Mouse (Mus musculus): ENCODE measurements around the gene Tatdn2. TPM values are rescaled to one million over a fixed set of nuclear protein-coding genes. Genes with fewer than 3 reads are reported as not detected.

The Tatdn2 gene
- 49.5 and 50.7 TPM in 2 replicates for total RNA-seq (2021)
- long read RNA-seq: 0 reads

DNA sequence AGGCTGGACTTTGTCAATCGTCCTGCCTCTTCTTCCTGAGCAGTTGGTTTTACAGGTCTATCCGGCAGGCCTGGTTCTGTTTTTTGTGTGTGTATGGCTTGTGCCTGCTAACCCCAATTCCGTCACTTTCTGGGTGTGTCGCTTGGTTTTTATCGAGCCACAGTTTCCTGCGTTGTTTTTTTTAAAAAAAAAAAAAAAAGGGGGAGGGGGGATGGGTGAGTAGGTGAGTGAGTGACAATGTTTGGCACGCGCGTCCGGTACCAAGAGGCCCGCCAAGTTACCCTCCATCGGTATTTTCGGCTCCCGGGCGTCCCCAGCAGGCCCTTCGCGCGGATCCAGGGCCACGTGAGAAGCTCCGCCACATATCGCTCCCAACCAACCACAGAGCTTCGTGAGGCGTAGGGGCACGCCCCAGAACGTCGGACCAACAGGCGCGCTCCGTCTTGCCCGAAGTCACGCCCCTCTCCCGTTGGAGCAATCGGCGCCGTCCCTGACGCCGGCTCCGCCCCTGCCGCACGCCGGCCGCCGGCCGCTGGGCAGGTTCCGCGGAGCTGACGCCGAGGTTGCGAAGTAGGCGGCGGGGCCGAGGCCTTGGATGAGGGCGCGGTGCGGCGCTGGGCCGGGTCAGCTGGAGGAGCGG, at the start of gene Tatdn2:
Tatdn2 (plus strand) TSS at position 469 of the 640 bp plus-strand sequence.
- peak; percentile 95 for DNase-seq

DNA sequence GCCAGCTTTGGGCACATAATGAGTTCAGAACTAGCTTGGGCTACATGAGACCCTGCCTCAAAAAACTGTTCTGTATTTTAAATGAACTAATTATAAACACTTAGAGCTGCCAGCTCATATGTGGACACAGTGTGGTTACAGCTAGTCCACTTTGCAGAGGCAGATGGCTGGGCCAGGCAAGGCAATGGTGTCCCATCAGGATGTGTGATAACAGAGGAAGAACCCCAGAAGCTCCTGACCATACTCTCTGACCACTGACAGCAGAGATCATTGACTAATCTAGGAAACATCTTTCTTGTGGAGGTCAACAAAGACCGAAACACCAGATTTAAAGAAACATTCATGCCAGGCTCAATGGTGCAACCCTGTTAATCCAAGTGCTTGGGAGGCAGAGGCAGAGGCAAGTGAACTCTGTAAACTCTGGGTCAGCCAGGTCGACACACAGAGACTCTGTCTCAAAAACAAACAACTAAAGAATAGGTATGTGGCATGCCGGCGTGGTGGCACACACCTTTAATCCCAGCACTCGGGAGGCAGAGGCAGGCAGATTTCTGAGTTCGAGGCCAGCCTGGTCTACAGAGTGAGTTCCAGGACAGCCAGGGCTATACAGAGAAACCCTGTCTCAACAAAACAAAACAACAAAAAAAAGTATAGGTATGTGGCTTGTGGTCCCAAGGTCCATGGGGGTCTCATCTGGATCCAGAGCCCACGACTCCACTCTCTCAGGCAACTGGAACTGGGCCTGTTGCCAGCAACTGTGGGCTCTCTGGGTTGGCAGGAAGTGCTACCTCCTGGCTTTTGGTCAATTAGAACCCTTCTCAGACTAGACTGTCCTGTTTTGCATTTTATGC, 47.3 kb upstream of the Tatdn2 start:
- DNase-seq: no peak

DNA sequence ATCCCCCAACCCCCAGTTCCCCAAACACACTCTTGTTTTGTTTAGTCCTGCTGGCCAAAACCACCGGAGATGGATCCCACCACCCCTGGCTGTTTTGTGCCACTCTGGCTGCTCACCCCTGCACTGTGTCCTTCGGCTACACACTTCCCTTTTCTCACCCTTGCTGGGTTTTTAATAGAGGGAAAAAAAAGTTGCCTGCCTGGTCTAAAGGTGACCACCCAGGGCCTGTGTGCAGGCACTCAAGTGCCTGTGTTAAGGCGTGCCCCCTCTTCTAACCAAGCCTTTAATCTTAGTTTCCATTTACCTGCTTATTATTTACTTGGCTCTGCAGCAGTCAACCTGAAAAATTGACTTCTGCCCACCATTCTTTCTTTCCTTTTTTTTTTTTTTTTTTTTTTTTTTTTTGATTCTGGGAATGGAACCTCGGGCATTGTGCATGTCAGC, 46.6 kb upstream of the Tatdn2 start:
- no peak for DNase-seq

DNA sequence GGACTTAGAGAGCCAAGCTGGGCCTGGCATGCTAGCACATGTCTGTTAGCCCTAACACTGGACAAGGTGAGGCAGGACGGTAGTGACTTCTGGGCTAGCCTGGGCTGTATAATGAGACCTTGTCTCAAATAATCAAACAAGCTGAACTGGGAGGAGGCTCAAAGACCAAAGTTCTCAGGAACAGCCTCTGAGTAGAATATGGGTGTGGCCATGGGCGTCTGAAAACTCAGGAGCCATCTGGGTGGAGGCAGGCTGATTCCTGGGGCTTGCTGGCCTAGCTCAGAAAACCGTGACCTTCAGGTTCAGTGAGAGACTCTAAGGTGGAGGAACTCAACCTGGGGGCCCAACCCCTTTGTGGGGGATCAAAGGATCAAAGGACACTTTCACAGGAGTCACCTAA, 45.2 kb upstream of the Tatdn2 start:
- DNase-seq: no peak

DNA sequence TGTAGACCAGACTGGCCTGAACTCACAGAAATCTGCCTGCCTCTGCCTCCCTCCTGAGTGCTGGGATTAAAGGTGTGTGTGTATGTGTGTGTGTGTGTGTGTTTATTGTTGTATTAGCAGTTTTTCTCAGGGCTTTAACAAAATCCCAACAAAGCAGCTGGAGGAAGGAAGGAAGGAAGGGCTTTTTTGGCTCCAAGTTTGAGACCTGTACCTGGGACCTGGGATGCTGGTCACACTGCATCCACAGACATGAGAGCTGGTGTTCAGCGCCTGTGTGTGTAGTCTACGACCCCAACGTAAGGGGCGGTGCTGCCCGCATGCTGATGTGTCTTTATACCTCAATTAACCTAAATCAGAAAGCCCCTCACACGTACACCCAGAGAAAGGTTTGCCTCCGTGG, 43.3 kb upstream of the Tatdn2 start:
- no peak for DNase-seq

DNA sequence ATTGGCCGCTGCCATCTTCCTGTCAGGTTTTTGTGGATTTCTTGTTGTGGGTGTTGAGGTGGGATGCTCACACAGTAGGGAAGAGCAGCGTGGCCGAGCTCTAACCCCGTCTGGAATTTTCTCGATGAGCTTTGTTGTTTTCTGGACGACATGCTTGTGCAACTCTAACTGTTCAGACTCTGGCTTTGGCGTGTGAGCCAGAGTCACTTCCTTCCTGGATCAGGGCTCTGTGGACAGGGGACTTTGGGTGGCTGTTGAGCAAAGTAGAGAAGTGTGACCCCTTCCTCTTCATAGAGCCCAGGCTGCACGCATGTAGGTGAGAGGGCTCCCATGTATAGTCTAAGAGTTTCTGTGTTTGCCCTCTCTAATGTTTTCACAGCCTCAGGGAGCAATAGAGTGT, 42.7 kb upstream of the Tatdn2 start:
- no peak for DNase-seq

DNA sequence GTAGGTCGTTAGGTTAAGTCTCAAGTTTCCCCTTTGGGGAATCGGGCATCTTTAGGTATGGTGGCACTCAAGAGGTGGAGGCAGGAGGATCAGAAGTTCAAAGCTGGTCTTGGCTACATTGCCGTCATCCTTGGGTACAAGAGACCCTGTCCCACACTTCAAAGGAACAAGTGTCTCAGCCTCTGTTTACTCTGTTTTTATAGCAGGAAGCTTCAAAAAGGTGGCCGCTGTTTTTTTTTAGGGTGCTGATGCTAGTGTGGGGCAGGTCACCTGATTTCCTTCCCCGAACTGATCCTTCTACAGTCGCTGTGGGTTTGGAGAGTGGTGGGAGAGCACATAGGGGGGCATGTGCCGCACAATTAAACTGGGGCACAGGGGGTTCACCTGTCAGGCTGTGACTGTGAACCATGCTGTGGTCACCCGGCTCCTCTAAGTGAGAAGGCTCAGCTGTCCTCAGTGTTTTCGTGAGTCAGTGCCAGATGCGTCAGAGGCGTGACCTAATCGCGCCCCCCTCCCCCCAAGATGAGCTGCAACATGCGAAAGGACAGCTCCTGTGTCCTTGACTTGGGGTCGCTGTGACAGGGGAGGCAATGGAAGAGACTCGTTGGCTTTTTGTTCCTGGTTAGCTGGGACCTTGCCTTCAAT, 42.0 kb upstream of the Tatdn2 start:
- DNase-seq: peak; percentile 83

DNA sequence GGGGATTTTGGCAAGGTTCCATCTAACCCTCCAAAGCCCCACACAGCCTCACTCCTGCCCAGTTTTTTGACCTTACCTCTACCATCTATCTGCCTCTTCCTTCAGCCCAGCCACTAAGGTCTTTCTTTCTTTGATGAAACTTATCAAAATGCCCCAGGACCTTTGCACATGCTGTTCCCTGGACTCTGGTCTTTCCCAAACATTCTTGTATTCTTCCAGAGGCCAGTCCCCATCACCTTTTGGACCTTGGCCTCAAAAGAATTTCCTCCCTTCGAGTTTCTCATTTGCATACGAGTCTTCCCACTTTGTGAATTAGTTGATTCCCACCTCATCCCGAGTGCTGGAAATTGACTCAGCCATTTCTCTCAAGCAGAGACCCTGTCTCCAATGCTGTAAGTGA, 41.4 kb upstream of the Tatdn2 start:
- DNase-seq: no peak

DNA sequence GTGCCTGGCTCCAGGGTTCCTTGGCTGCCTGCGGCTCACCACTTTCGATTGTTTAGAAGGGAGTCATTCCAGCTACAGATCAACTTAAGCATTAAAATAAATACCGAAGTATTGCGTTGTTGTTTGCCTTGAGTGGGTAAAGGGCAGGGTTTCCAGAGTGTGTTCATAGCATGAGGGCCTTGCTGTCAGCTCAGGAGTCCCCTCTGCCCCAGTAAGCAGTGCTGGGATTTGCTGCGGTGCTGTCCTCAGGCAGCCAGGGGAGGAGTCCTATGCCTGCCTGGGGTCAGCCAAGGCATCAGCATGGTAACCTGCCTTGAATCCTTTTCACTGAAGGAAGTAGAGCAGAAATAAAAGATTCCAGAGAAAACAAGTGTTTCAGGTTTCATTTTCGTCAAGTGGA, 40.0 kb upstream of the Tatdn2 start:
- DNase-seq: no peak

DNA sequence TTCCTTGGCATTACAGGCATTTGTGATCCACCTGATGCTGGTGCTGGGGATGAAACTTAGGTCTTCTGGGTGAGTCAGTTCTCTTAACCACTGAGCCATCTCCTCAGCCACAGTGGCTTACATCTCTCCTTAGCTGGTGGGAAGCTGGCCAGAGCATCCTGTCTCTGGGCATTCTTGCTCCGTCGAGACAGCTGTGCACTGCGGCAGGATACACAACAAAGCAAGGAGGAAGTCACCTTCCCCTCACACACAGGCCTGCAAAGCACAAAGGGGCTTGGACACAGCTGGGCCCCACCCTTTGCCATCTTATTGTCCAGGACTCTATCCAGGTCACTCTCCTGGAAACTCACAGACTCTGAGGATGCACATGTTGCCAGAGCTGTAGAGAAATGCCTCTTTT, 38.6 kb upstream of the Tatdn2 start:
- peak; percentile 21 for DNase-seq

DNA sequence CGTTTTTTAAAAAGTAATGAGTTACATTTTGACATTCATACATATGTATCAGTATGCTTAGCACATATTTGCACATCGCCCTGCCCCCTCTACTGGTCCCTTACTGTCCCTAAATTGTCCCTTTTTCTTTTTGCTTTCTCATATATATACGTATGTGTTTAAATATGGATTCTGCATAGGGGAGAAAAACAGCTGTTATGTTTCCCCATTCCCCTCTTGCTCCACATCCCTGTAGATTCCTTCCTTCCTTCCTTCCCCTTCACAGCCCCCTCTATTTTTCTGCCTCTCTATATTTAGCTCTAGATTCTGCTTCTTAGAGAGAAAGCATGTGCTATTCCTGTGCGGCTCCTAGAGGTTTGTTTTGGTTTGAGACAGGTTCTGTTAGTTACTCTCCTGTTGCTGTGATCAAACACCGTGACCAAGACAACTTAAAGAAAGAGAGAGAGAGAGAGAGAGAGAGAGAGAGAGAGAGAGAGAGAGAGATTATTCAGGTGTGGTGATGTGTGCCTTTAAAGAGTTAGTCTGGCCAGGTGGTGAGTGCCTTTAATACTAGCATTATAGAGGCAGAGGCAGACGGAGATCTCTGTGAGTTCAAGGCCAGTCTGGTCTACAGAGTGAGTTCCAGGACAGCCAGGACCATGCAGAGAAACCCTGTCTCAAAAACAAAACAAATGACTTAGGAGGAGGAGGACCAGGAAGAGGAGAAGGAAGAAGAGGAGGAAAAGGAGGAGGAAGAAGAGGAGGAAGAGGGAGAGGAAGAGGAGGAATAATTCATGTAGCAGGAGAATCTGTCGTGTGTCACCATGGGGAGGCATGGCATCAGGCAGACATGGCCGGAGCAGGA, 37.0 kb upstream of the Tatdn2 start:
- DNase-seq: no peak

DNA sequence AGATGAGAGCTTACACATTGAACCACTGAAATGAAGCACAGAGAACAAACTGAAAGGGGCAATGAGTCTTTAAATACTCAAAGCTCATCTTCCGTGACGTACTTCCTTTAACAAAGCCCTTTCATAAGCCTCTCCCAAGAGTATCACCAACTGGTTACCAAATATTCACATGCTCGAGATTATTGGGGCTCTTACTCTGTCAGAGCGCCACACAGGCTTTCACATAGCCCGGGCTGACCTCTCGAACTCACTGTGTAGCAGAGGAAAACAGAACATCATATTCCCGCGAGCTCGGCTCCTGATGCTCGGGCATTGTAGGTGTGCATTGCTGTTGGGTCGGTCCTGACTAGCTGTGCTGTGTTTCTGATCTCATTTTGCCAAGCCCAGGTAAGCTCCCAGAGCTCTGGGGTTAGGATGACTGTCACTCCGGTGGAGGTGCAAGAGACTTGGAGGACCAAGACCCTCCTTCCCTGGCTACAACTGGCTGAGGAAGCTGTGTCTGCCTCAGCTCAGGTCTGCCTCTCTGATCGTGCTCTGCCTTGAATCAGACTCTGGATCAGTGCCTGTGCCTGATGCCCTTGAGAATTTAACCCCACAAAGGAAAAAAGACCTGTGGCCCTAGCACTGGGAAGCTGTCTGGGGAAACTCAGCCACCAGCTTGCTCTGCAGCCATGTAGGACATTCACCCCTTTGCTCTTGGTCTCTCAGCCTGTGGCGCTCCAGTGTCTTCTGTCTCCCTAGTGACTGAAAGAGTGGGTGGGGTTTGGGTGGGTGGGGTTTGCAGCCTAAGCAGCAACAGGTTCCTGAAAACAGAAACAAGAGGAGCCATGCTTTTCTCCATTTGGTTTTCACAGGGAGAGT, 36.1 kb upstream of the Tatdn2 start:
- no peak for DNase-seq

DNA sequence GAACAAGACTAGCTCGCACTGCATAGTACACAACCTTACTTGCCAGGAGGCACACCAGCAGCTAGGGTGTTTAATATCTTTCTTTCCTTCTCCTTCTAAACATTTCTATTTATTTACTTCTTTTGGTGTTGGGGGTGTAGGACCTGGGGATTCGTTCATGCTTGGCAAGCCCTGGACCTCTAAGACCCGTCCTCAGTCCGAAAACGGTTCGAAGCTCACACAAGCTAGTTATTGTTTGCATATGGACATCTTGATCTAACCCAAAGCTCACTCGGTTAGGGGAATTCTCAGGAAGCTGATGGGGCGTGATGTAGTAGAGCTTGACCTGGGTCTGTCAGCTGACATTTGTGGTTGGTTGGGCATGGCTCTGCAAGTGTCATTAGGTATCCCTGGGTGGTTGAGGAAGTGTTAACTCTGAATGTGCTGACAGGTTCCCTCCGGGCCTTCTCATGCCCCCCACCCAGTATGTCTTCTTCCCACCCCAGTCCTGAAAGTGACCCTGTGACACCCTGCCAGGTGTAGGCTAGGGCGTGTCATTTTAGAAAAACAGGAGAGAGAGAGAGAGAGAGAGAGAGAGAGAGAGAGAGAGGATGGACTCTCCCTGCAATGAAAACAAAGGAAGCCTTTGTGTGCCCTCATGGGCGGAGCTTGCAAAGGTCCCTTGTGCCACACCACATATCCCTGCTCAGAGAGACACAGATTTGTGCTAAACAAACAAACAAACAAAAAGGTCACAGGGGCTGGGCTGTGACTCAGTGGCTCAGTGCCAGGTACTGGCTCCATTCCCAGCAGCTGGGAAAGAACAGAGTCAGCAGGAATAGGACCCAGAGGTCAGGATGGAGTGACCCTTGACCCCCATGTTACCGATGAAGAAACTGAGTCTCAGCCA, 35.3 kb upstream of the Tatdn2 start:
- peak; percentile 80 for DNase-seq

DNA sequence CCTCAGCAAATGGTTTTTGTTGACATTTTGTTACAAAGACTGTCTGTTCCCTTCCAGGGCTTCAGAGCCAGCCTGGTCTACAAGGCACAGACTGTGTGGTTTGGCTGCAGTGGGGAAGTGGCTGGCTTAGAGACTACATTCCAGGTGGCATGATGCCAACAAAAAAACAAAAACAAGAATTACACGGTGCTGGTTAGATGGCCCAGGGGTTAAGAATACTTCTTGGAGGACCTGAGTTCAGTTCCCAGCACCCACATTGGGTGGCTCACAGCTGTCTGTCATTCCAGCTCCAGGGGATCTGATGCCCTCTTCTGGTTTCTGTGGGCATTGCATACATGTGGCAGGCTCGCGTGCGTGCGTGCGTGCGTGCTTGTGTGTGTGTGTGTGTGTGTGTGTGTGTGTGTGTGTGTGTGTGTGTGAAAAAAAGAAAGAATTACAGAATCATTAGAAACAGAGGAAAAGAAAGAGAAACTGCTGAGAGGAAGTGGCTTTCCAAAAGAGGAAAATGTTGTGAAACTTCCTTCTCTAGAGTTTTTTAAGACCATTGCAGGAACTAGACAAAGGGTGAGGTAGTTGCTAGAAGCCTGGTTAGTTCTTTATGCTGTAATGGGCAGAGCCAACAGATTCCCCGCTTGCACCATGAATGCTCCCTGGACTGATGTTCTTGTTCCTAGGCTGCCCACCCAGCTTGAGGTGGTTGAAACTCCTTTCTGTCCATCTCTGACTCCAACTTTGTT, 33.7 kb upstream of the Tatdn2 start:
- no peak for DNase-seq

DNA sequence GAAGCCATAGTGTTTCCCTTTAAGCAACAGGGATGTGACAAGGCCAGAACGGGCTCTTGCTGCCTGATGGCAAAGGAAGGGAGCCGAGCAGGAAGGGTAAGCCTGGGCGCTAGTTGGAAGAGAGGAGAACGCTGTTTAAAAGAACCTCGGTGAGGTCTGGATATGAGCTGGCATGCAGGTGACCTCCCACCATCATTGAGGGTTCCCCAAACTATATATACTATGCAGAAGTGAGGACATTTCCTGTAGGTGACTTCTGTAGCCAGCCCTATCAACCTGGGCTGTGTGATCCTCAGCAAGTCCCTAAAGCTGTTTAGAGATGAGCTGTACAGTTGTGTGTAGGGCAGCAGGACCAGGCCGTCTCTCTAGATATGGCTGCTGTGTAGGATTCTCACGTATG, 32.5 kb upstream of the Tatdn2 start:
- DNase-seq: no peak

DNA sequence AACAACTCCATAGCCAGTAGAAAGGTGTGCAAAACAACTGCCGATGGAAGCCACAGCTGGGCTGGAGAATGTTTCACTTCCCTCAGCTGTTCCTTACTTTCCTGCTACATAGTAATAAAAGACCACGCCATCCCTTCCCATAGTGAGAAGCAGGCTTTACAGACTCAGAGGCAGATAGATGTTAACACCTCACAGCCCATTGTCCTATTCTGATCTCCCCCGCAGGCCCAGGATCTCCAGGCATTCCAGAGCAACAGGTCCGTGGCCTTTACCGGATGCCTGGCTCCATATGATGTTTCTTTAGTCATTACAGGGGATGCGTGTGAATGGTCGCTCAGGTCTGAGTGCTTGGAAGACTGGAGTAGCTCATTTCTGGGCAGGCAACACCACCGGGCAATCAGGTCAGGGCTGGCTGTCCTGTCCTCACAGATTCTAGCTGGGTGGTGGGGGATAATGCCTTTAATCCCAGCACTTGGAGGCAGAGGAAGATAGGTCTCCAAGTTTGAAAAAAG, 29.2 kb upstream of the Tatdn2 start:
- no peak for DNase-seq

DNA sequence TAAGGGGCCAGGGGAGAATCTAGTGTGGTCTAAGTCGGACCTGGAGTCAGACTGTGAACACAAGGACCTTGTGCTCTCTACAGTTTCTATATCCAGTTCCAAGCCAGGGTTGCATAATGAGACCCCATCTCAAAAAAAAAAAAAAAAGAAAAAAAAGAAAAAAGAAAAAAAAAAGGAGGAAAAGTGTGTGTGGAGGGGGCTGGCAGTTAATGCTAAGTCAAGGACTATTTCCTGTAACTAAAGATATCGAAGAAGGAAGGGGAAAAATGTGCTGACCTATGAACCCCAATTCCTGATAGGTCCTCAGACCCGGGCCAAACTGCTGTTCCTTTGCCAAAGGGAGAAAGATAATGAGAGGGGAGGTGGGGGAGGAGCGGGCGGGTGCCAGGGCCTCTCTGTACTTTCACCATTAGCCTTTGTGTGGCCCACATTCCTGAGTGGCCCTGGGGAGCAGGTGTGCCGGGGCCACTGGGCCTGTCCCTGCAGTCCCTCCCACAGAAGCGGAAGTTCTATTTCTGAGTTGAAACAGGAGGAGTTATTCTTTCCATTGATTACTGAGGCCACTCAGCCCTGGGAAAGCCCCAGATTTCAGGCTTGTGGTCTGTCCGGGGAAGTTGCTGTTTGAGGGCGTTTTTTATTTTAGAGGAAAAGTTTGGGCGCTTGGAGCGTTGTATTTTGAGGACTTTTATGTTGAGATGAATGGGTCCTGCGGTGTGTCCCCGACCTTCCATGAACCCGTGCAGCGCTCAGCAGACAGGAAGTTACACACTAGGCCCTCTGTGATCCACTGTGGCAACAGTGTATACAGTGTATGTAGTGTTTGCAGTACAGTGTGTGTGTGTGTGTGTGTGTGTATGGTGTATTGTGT, 28.3 kb upstream of the Tatdn2 start:
- peak; percentile 23 for DNase-seq

DNA sequence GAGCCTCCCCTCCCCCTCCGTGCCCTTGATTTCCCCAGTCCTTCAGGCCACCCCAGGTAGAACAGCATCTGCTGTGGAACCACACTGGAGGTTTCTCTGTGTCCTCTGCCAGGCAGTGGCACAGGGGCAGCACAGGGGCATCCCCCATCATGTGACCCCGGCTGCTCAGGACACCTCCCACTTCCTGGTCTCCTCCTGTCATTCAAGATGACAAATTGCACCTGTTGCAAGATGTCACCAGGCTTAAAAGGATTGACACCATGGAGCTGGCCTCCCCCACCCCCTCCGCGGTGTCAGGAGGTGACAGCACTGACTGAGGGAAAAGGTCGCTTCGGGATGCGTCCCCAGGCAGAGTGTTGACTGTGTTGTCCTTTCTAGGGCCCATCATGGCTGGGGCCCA, 27.0 kb upstream of the Tatdn2 start:
- no peak for DNase-seq
